Mouse (Mus musculus): ENCODE measurements around the gene 4931406C07Rik.

DNA sequence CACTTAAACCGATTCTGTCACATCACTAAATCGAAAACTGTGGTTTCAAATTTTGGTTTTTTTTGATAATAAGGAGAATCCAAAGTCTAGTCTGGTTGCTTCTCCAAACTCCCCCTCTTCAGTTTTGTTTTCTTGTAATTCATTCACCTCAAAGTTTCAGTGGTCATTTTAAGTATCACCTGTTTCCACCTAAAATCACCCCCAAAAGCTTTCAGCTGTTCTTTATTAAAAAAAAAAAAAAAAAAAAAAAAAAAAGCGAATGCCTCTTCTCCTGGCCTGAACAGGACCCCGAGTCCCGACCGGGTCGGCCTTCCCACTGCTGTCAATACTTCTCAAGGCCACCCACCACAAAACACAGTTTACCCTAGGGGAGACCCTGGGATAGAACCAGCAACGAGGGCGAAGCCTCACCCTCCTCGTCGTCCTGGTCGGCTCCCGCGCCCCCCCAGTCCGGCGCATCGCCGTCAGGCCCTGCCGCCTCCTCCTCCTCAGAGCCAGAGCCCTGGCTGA lies 27.1 kb downstream of the 4931406C07Rik start:
- TF ChIP-seq CTCF (IDR thresholded peaks at IDR 0.05; ENCODE audit: borderline replicate concordance, insufficient read depth, low read length) (no peak), POLR2A (IDR thresholded peaks at IDR 0.05; ENCODE audit: low read depth, low read length) (no peak)

All from embryonic fibroblast, embryonic 13.5 days (primary cell).